Mouse (Mus musculus) neural tube, embryonic 11.5 days (tissue): ENCODE data around the gene Ccnt2. TPM values are rescaled to one million over a fixed set of nuclear protein-coding genes. Genes with fewer than 3 reads are reported as not detected.

Experiments
- ATAC-seq: fragments of 200-750 bp; cut with Nextera tagmentation; 2 replicates; pipeline ENCODE4 v1.8.0; 2017; ENCODE audit warnings: moderate number of reproducible peaks, mild to moderate bottlenecking, moderate TSS enrichment, moderate library complexity; ENCODE audit not compliant: insufficient read depth, low FRiP score, low TSS enrichment
- DNase-seq: peaks from one replicate; pipeline ENCODE4 v3.0.0-alpha.2; 2015; ENCODE audit warnings: low spot score
- H3K27ac ChIP-seq: fragments of 300-500 bp; sonication (generic); 2 replicates; pipeline ENCODE4 v1.5.1; 2014; ENCODE audit warnings: low read depth, mild to moderate bottlenecking, low read length
- H3K27me3 ChIP-seq: fragments of 300-500 bp; sonication (generic); 2 replicates; pipeline ENCODE4 v1.6.1; 2014; ENCODE audit warnings: mild to moderate bottlenecking, low read length, mixed read lengths; ENCODE audit not compliant: control insufficient read depth, insufficient read depth
- H3K36me3 ChIP-seq: fragments of 300-500 bp; sonication (generic); 2 replicates; pipeline ENCODE4 v1.6.1; 2014; ENCODE audit warnings: mild to moderate bottlenecking, low read length, moderate library complexity, mixed read lengths; ENCODE audit not compliant: control insufficient read depth, insufficient read depth
- H3K4me1 ChIP-seq: fragments of 300-500 bp; sonication (generic); 2 replicates; pipeline ENCODE4 v1.6.1; 2014; ENCODE audit warnings: low read length, mixed read lengths; ENCODE audit not compliant: control insufficient read depth, insufficient read depth
- H3K4me2 ChIP-seq: fragments of 300-500 bp; sonication (generic); 2 replicates; pipeline ENCODE4 v1.6.1; 2014; ENCODE audit warnings: low read depth, mild to moderate bottlenecking, moderate library complexity
- H3K4me3 ChIP-seq: fragments of 300-500 bp; sonication (generic); 2 replicates; pipeline ENCODE4 v1.5.1; 2014; ENCODE audit warnings: low read depth, low read length
- H3K9ac ChIP-seq: fragments of 300-500 bp; sonication (generic); 2 replicates; pipeline ENCODE4 v1.6.1; 2014; ENCODE audit warnings: mild to moderate bottlenecking, low read length
- H3K9me3 ChIP-seq: fragments of 300-500 bp; sonication (generic); 2 replicates; pipeline ENCODE4 v1.6.1; 2016; ENCODE audit warnings: low read length; ENCODE audit not compliant: control insufficient read depth
- WGBS: fragments of 180-500 bp; shearing (Covaris S2); extraction: QIAGEN DNeasy Blood & Tissue Kit; methylation state at CpG from one replicate; pipeline ENCODE4 v1.1.7; 2014; 5-methylcytosine and 5-hydroxymethylcytosine counted together
- polyA plus RNA-seq: library from polyadenylated mRNA; unstranded; fragments of >200 nt; fragmentation: Nextera tagmentation; extraction: Ambion mirVana; gene quantifications from 2 replicates; pipeline ENCODE4 v1.2.1, GENCODE M21; 2014

The Ccnt2 gene
- polyA plus RNA-seq, 1 experiment from 2014 or later = 93.1 TPM

GRCm38 (mm10) chr1:127802916-127803315, 29.0 kb downstream of the Ccnt2 start:
- ATAC-seq (no peak), DNase-seq (no peak)
- Histone ChIP-seq H3K9me3 (no peaks in the 10 kb centered on the region), H3K9ac (no peak overlapping the region), H3K4me2 (no peak overlapping the region), H3K4me1 (no peaks in the 10 kb centered on the region), H3K27ac (no peak overlapping the region), H3K36me3 (peaks cover 9% of the 10 kb centered on the region), H3K27me3 (no peaks in the 10 kb centered on the region), H3K4me3 (no peak overlapping the region)
- WGBS = 91% methylated on average over 8 of the region's 8 CpGs

- ATAC-seq = no peak
- Histone ChIP-seq H3K4me1 (no peaks in the 10 kb centered on the region), H3K27me3 (no peaks in the 10 kb centered on the region), H3K27ac (no peak overlapping the region), H3K36me3 (no peaks in the 10 kb centered on the region), H3K4me3 (no peak overlapping the region), H3K9me3 (no peaks in the 10 kb centered on the region), H3K9ac (no peak overlapping the region), H3K4me2 (no peak overlapping the region)
- 94% methylated on average over 7 of the region's 7 CpGs for WGBS
- DNase-seq = no peak
These were observed 34.7 kb downstream of the Ccnt2 start for GRCm38 (mm10) chr1:127808671-127809070.

- Histone ChIP-seq H3K4me1 (no peaks in the 10 kb centered on the region), H3K9me3 (no peaks in the 10 kb centered on the region), H3K4me3 (no peak overlapping the region), H3K4me2 (no peak overlapping the region), H3K27me3 (no peaks in the 10 kb centered on the region), H3K9ac (no peak overlapping the region), H3K36me3 (no peaks in the 10 kb centered on the region), H3K27ac (no peak overlapping the region)
- no peak for DNase-seq
- WGBS = 70% methylated on average over 7 of the region's 7 CpGs
- no peak for ATAC-seq
These were observed 39.0 kb downstream of the Ccnt2 start for GRCm38 (mm10) chr1:127812929-127813328.

- Histone ChIP-seq H3K9ac (no peak overlapping the region), H3K27ac (no peak overlapping the region), H3K4me2 (no peak overlapping the region), H3K4me1 (no peaks in the 10 kb centered on the region), H3K9me3 (no peaks in the 10 kb centered on the region), H3K36me3 (no peaks in the 10 kb centered on the region), H3K4me3 (no peak overlapping the region), H3K27me3 (no peaks in the 10 kb centered on the region)
- WGBS = 86% methylated on average over 6 of the region's 6 CpGs
- ATAC-seq (no peak), DNase-seq (no peak)
These were observed 42.4 kb downstream of the Ccnt2 start for GRCm38 (mm10) chr1:127816381-127816780.

- WGBS = 27% methylated on average over 2 of the region's 2 CpGs
- no peaks in the 10 kb centered on the region for H3K36me3 ChIP-seq
- H3K9ac ChIP-seq = no peak overlapping the region
- H3K9me3 ChIP-seq = no peaks in the 10 kb centered on the region
- no peaks in the 10 kb centered on the region for H3K4me1 ChIP-seq
- no peak for DNase-seq
- no peak overlapping the region for H3K27ac ChIP-seq
- ATAC-seq = no peak
- H3K27me3 ChIP-seq = no peaks in the 10 kb centered on the region
- no peak overlapping the region for H3K4me2 ChIP-seq
- no peak overlapping the region for H3K4me3 ChIP-seq
These were observed 53.4 kb downstream of the Ccnt2 start for GRCm38 (mm10) chr1:127827325-127827724.

GRCm38 (mm10) chr1:127830215-127830921, 56.4 kb downstream of the Ccnt2 start:
- H3K4me1 ChIP-seq = no peaks in the 10 kb centered on the region
- 87% methylated on average over 13 of the region's 13 CpGs for WGBS
- no peak overlapping the region for H3K4me3 ChIP-seq
- no peaks in the 10 kb centered on the region for H3K36me3 ChIP-seq
- H3K9ac ChIP-seq = no peak overlapping the region
- H3K4me2 ChIP-seq = no peak overlapping the region
- ATAC-seq (no peak), DNase-seq (no peak)
- no peaks in the 10 kb centered on the region for H3K27me3 ChIP-seq
- H3K9me3 ChIP-seq = no peaks in the 10 kb centered on the region
- no peak overlapping the region for H3K27ac ChIP-seq

- no peaks in the 10 kb centered on the region for H3K9me3 ChIP-seq
- no peak overlapping the region for H3K9ac ChIP-seq
- no peaks in the 10 kb centered on the region for H3K27me3 ChIP-seq
- no peak overlapping the region for H3K4me2 ChIP-seq
- ATAC-seq = no peak
- WGBS = 57% methylated on average over 2 of the region's 2 CpGs
- no peak overlapping the region for H3K4me3 ChIP-seq
- H3K36me3 ChIP-seq = no peaks in the 10 kb centered on the region
- DNase-seq = no peak
- no peaks in the 10 kb centered on the region for H3K4me1 ChIP-seq
- H3K27ac ChIP-seq = no peak overlapping the region
These were observed 59.8 kb downstream of the Ccnt2 start for GRCm38 (mm10) chr1:127833714-127834113.

GRCm38 (mm10) chr1:127834202-127834601, 60.2 kb downstream of the Ccnt2 start:
- Histone ChIP-seq H3K27ac (no peak overlapping the region), H3K9ac (no peak overlapping the region), H3K4me2 (no peak overlapping the region), H3K27me3 (no peaks in the 10 kb centered on the region), H3K4me3 (no peak overlapping the region), H3K36me3 (no peaks in the 10 kb centered on the region), H3K9me3 (no peaks in the 10 kb centered on the region), H3K4me1 (no peaks in the 10 kb centered on the region)
- DNase-seq (no peak), ATAC-seq (no peak)
- 76% methylated on average over 4 of the region's 4 CpGs for WGBS

GRCm38 (mm10) chr1:127836619-127837018, 62.7 kb downstream of the Ccnt2 start:
- Histone ChIP-seq H3K9me3 (no peaks in the 10 kb centered on the region), H3K36me3 (no peaks in the 10 kb centered on the region), H3K4me1 (no peaks in the 10 kb centered on the region), H3K27me3 (no peaks in the 10 kb centered on the region), H3K4me2 (no peak overlapping the region), H3K27ac (no peak overlapping the region), H3K9ac (no peak overlapping the region), H3K4me3 (no peak overlapping the region)
- no peak for ATAC-seq
- 52% methylated on average over 4 of the region's 4 CpGs for WGBS
- DNase-seq = no peak
